Mouse (Mus musculus): ENCODE data around the gene Olfr1262.

- no peak for TF ChIP-seq E2F4 (IDR thresholded peaks at IDR 0.05; ENCODE audit: insufficient read depth)
- no peak for TF ChIP-seq POLR2AphosphoS2 (IDR thresholded peaks at IDR 0.05; ENCODE audit: insufficient read length, low read depth)
- no peak for TF ChIP-seq USF1 (IDR thresholded peaks at IDR 0.05; ENCODE audit: low read depth)
- no peak for TF ChIP-seq POLR2A (IDR thresholded peaks at IDR 0.05; ENCODE audit: insufficient read length, low read depth)
- no peak for TF ChIP-seq CEBPB (IDR thresholded peaks at IDR 0.05; ENCODE audit: insufficient read depth, poor library complexity, severe bottlenecking)
- no peak for TF ChIP-seq MYOG (IDR thresholded peaks at IDR 0.05; ENCODE audit: control insufficient read depth in 1 of 3, insufficient read depth in 1 of 3, insufficient read length in 2 of 3, low read depth in 2 of 3)
- TF ChIP-seq TCF12 (IDR thresholded peaks at IDR 0.05; ENCODE audit: insufficient read depth, poor library complexity, severe bottlenecking) = no peak
- no peak for TF ChIP-seq MYOD1 (IDR thresholded peaks at IDR 0.05; ENCODE audit: control insufficient read depth in 1 of 3, insufficient read length in 2 of 3, low read depth in 2 of 3)
- TF ChIP-seq MAX (IDR thresholded peaks at IDR 0.05; ENCODE audit: low read depth) = no peak
Observed at GRCm38 (mm10) chr2:89999845-90000244, at the start of gene Olfr1262.

Measured in myocyte (in vitro differentiated cells).